Mouse (Mus musculus) erythroid progenitor cell, adult 5-6 weeks (primary cell): ENCODE data around the gene Taok3. TPM values are rescaled to one million over a fixed set of nuclear protein-coding genes. Genes with fewer than 3 reads are reported as not detected.

Experiments used
- ATAC-seq: replicated peaks from 2 replicates; pipeline ENCODE4 v1.8.0; 2016; ENCODE audit warnings: moderate number of reproducible peaks, mild to moderate bottlenecking, moderate TSS enrichment, inconsistent platforms; ENCODE audit not compliant: poor library complexity, low FRiP score, severe bottlenecking
- total RNA-seq, 2 experiments: library from RNA; stranded (forward) in 1 of 2; stranded (reverse) in 1 of 2; fragments of 150-400 nt in 1 of 2; fragments of 186-747, 209-891 nt in 1 of 2; gene quantifications; 2 replicates each; pipeline versions ENCODE4 v1.2.3 to v1.2.4; 2015 to 2017; ENCODE audit warnings: low replicate concordance in 2 of 2

Gene Taok3
- total RNA-seq, 2 experiments from 2014 or later, result 48.5 to 53.7 TPM

- ATAC-seq, result no peak
These were observed 3.3 kb upstream of the Taok3 start for GRCm38 (mm10) chr5:117116660-117117059.

- no peak for ATAC-seq
These were observed 2.7 kb upstream of the Taok3 start for GRCm38 (mm10) chr5:117117241-117117640.

GRCm38 (mm10) chr5:117117716-117118115, 2.2 kb upstream of the Taok3 start:
- ATAC-seq, result no peak

- no peak for ATAC-seq
These were observed 1.7 kb upstream of the Taok3 start for GRCm38 (mm10) chr5:117118220-117118619.

GRCm38 (mm10) chr5:117118850-117119249, 1.1 kb upstream of the Taok3 start:
- no peak for ATAC-seq

GRCm38 (mm10) chr5:117120489-117121466, 849 bp downstream of the Taok3 start:
- ATAC-seq, result 0 out of 2 replicates have a peak, but pooled peaks have one; percentile 26

- no peak for ATAC-seq
These were observed 1.7 kb downstream of the Taok3 start for GRCm38 (mm10) chr5:117121657-117122056.

- ATAC-seq, result no peak
These were observed 3.2 kb downstream of the Taok3 start for GRCm38 (mm10) chr5:117123102-117123501.

GRCm38 (mm10) chr5:117123840-117124239, 3.9 kb downstream of the Taok3 start:
- no peak for ATAC-seq

GRCm38 (mm10) chr5:117125482-117126346, 5.8 kb downstream of the Taok3 start:
- no peak for ATAC-seq

- ATAC-seq, result no peak
These were observed 7.1 kb downstream of the Taok3 start for GRCm38 (mm10) chr5:117127051-117127450.

GRCm38 (mm10) chr5:117130726-117131125, 10.8 kb downstream of the Taok3 start:
- ATAC-seq, result no peak

- peak; percentile 84 for ATAC-seq
These were observed 13.6 kb downstream of the Taok3 start for GRCm38 (mm10) chr5:117133446-117134065.

GRCm38 (mm10) chr5:117134066-117134888, 14.3 kb downstream of the Taok3 start:
- peak; percentile 49 for ATAC-seq

GRCm38 (mm10) chr5:117134889-117135456, 15.0 kb downstream of the Taok3 start:
- no peak for ATAC-seq

- ATAC-seq, result 0 out of 2 replicates have a peak, but pooled peaks have one; percentile 17
These were observed 15.9 kb downstream of the Taok3 start for GRCm38 (mm10) chr5:117135869-117136268.

- ATAC-seq, result no peak
These were observed 16.6 kb downstream of the Taok3 start for GRCm38 (mm10) chr5:117136570-117136969.

GRCm38 (mm10) chr5:117137011-117137410, 17.1 kb downstream of the Taok3 start:
- ATAC-seq, result no peak

- ATAC-seq, result peak; percentile 35; the same call in 1 of the 2 replicates
These were observed 17.7 kb downstream of the Taok3 start for GRCm38 (mm10) chr5:117137594-117137993.
